Mouse (Mus musculus) CD4-positive helper T cell, adult 2 months (primary cell): ENCODE data around the gene Eml2.
A peak's percentile ranks its signal among the peaks of the same experiment; 100 is the strongest.

Source experiments
- DNase-seq: peaks from one replicate; pipeline ENCODE4 v3.0.0-alpha.2; 2012; ENCODE audit warnings: low read depth, missing footprints, low spot score

Eml2 gene

DNA sequence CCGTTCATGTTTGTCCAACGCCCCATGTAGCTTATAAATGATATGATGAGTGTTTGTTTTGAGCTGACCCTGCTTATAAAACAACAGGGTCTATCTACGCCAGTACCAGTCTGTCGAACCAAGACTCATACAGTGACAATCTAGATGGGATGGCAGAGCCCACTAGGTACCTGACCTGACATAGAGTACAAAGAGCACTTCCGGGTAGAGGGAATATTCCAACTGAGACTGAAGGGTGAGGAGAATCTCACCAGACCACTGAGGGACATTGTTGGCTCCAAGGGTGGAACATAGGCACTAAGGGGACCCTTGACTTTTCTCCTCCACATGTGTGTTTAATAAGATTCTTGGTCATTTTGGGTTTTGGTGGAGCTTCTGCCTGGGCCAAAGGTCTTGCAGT lies 53.2 kb downstream of the Eml2 start:
- peak; percentile 24 for DNase-seq

DNA sequence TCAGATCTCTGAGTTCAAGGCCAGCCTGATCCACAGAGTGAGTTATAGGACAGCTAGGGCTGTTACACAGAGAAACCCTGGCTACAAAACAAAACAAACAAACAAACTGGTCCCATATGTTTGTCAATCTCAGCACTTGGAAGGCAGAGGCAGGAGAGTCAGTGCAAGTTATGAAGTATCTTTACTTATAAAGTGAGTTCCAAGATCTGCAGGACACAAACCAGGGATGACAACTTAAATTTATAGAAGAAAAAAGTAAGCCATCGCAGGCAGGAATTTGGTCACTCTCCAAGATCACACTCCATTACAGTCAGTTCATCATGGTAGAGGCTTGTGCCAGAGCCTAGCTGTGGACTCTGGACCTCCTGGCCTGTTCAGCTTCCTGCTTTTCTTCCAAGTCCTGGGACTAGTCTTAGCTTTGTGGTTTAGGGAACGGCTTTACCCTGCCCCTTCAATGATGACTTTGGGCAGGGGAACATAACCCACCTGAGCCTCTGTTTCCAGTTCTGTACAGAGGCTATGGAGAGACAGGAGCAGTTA lies 53.9 kb downstream of the Eml2 start:
- no peak for DNase-seq

DNA sequence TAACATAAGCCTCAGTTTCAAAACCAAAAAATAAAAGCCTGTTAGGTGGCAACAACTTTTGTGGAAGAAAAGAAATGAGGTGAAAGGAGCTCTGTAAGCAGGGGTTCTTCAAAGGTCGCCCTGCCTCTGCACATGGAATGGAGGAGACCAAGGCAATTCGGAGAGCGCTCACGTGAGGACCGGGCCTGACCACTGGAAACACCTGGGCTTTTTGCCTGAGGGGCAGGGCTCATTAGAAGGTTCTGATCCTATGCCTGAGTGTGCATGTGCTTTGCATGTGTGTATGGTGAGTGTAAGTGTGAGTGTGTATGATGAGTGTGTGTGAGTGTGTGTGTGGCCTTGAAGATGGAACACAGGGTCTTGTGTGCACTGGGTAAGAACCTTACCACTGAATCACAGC lies 54.7 kb downstream of the Eml2 start:
- no peak for DNase-seq

DNA sequence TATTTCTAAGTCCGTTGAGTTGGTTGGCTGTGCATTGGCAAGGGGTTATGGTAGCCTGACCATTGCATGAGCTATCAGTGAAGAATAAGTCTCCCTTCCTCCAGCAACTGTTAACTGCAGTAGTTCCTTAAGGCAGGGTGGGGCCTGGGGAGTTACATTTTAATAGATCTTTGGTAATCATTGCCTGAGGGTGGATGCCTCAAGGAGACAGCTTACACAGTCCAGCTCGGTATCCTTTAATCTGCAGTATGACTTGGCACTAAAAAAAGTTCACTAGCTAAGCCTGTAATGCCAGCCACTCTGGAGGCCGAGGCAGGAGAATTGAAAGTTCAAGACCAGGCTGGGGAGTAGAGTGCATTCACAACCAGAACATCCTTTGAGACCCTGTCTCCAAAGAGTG lies 55.6 kb downstream of the Eml2 start:
- no peak for DNase-seq

DNA sequence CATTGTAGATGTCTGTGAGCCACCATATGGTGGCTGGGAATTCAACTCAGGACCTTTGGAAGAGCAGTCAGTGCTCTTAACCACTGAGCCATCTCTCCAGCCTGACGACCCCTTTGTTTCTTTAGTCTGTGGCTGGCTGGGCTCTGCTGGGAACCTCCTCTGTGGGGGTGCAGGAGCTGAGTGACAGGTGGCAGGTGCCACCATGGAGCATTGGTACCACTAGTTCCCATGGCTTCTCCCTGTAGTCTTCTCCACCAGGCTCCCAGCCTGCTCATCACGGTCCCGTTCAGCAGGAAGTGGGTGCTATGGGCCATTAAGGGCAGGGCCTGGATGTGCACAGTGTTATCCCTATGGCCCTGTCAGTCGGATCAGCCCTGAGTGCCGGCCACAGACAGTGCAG lies 58.4 kb downstream of the Eml2 start:
- DNase-seq, result no peak

DNA sequence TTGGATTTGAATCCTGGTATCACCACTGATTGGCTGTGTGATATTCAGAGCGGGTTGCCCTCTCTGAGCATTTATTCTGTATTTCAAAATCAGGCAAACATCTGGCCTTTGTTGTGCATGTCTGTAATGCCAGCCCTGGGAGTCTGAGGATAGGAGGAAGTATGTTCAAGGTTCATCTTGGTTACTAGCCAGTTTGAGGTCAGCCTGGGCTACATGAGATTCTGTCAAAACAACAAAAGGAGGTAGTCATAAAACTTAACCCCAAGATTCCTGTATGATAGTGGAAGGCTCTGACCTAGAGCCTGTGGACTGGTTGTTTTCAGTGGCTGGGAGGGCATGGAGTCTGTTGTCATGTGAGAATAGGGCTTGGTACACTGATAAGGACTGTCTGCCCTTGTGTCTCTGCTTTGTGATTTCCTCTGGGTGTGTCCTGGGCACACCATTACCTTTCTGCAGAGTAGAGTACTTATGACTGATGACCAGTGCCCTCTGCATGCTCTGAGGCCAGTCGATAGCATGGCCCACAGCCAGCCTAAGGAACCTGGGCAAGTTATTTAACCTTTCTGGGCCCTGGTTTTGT lies 59.0 kb downstream of the Eml2 start:
- peak; percentile 17 for DNase-seq

DNA sequence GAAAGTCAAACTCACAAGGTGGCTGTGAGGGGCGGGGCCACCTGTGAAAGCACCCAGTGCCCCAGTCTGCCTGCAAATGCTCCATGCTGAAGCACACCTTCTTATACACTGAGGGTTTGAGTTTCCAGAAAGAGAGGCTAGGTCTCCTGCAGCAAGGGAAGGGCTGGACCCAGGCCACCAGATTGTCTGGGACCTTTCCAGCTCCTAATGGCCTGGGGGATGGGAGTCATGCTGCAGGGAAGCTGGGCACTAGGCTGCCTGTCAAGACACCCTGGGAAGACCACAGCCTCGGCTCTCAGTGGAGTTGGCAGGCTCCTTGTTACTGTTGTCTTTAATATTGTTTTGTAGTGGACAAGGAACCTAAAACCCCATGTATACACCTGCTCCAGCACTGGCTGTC lies 60.2 kb downstream of the Eml2 start:
- no peak for DNase-seq

DNA sequence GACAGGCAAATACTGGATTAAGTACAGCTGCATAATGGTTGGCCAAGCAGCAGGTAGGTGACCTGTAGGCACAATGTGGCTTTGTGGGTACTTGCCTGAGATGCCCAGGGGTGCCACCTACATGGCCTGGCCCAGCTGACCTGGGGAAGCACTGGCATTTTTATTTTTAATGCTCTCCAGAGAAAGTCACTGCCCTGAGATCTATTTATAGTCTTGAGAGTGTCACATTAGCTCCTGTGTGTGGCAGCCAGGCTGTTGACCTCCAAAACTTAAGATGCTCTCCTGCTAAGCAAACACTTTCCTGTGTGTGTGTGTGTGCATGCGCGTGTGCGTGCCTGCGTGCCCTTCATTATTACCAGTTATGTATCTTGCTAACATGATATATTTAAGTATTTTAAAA lies 62.1 kb downstream of the Eml2 start:
- DNase-seq, result no peak

DNA sequence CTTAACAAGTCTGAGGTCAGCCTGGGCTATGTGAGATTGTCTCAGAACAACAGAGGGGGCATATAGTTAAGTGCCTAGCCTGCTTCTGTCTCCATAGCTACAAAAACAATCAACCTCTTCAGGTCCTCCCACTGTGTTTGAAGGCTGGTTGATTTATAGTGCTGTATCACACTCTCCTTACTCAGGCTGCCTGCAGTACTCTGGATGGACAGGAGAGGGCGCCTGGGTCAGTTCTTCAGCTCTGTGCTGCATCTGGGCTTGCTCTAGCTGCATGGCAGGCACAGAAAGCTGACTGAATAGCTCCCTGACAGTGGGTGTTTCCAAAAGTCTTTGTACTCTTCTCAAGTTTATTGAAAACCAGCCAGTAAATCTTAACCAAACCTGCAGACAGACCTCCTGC lies 63.2 kb downstream of the Eml2 start:
- DNase-seq, result peak; percentile 87

DNA sequence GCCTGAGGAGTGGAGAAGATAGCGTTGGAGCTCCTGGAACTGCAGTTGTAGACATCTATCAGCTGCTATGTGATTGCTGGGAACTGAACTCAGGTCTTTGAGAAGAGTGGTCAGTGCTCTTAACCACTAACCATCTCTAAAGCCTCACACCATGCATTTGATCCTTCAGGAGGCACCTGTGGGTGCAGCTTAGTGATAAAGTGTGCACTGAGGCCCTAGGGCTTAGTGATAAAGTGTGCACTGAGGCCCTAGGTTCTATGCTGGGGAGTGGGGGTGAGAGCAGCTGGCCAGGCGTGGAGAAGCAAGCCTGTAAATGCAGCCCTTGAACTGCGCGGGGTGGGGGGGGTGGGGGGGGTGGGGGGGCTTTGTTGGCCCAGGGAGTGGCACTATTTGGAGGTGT lies 63.8 kb downstream of the Eml2 start:
- DNase-seq, result no peak

DNA sequence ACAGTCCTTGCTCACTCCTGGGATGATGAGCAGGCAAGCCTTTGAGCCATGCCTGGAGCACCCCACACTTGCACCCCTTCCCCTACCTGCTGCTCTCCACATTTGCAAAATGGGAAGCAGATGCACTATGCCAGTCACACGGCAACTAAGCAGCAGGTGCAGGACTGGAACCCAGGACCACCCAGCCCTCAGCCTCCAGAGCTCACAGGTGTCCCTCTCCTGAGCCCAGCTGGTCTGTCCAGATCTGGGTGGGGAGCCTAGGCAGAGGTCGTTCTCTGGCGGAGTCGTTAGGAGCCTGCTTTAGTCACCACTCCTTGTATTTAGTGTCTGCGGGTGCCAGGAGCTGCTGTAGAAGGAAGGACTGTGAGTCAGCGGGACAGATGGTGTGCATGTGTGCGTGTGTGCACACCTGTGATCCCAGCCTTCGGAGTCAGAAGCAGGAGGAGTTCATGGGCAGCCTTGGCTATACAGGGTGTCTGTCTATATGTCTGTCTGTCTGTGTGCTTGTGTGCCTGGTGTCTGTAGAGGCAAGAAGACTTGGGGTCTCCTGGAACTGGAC lies 64.8 kb downstream of the Eml2 start:
- no peak for DNase-seq

DNA sequence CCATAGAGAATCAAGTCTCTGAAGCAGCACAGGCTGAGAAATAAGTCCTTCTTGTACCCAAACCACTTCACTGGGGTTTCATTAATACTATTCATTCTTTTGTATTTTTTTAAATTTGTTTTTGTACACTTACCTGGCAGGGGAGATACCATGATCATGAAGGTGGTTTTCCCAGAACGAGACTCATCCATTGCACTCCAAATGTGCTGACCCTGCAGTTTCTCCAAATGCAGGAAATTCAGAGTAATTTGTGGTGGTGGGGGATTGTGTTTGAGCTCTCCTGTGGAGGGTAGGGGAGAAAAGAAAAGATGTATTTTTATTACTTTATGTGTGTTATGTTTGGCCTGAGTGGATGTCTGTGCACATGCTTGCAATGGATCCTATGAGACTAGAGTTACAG lies 65.8 kb downstream of the Eml2 start:
- DNase-seq, result no peak

DNA sequence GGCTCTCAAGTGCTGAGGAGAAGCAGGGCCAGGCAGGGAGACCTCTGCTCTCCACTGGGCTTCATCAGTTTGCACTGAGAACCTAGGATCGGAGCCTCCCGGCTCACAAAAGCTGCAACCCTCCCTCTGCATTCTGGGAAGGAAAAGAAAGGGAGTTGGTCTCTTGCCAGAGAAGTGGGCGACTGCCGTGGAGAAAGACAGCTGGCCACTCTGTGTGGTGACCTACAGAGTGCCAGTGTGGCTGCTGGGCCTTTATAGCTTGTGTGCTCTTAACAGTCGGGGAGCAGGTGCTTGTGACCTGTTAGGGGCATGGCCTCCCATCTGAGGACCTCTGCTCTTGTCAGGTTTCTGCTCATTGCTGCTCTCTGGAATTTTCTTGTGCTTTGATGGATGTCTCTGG lies 67.6 kb downstream of the Eml2 start:
- DNase-seq, result no peak

DNA sequence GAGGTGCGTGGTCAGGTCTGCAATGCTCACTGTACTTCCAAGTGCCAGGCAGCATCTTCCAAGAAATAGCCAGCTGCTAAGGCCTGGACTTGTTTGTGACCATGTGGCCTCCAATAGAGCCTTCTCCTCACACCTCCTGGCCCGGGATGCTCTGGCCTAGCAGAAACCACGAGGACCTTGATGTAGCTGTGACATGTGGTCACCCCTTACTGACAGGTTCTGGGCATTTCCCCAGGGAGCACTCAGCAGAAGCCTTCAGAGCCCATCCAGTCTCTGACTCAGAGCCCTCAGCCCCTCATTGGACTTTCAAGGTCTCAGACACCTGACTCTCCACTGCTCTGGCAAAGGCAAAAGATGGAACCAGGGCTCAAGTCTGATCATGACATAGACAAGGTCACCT lies 68.9 kb downstream of the Eml2 start:
- DNase-seq, result no peak

DNA sequence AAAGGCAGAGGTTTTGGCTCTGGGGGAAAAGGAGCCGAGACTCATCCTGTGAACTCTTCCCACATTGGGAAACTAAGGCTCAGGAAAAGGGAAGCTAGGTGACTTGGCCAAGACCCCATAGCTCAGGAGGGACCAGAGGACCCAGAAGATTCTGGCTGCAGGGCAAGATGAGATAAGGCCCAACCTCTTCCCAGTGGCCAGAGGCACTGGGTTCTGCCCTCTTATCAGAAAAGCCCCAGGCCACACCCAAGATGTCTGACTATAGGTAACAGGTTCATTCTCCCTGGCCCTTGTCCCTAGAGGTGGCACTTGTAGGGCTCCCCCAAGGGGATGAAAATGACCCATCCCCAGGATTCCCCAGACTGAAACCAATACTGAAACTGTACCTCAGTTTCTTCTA lies 70.6 kb downstream of the Eml2 start:
- no peak for DNase-seq

DNA sequence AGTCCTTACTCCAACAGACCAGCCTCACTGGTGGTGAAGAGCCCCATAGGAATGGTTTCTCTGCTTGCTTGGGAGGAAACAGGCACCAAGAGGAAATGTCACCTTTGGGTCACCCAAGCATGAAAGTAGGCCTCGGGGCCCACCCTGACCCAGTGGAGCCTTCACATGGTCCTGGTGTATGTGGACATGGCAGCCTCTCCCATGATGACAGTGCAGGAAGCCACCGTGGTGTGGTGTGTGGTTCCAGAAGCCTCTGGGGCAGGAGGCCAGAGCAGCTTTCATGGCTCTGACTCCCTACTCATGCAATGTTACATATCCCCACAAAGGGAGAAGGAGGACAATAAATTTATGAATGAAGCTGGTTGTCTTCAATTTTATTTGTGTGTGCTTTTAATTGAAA lies 71.3 kb downstream of the Eml2 start:
- DNase-seq, result no peak

DNA sequence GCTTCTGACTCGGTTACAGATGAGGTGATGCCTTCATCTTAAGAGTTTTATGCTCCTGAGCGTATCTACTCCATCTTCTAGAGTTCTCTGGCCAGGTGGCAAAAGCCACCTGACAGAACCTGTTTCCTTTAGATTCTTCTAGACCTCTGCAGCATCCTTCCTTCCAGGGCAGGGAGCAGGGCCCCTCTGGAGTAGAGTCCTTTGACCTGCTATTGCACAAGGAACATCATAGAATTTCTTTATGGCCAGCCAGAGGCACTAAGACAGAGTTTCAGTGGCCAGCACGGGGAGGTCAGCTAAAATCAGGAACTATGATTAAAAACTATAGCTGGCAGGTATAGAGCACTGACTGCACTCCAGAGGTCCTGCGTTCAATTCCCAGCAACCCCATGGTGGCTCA lies 75.9 kb downstream of the Eml2 start:
- DNase-seq, result no peak

DNA sequence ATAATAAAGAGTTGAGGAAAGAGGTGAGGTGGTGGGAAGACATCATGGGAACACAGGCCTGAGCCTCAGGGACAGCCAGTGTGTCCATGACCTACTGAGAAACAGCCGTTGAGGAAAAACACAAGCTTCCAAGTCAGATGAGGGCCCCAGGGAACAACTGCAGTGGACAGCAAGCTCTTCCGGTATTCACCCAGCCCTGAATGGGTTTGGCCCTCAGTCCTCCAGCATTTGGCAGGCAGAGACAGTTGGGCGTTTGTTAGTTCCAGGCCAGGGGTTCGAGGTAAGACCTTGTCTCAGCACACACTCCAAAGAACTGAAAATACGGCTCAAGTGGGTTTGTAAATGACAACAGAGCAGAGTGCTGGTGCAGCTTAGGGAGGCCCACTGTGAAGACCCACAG lies 77.2 kb downstream of the Eml2 start:
- DNase-seq, result no peak

DNA sequence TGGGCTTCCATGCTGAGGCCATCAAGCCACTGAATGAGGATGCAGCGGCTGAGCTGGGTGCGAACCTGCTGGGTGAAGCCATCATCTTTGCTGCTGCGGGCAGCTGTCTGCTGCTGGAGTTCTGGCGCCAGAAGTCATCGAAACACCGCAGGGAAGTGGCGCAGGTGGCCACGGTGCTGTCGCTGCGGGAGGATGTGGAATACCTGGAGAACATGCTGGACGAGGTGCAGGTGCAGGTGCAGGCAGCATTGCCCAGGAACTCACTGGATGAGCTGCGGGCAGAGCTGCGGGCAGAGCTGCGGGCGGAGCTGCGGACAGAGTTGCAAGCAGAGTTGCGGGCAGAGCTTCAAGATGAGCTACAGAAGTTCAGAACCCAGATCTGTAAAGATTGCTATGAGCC lies 79.2 kb downstream of the Eml2 start:
- no peak for DNase-seq
